Mouse (Mus musculus): ENCODE results near the gene Inpp4b.

DNA sequence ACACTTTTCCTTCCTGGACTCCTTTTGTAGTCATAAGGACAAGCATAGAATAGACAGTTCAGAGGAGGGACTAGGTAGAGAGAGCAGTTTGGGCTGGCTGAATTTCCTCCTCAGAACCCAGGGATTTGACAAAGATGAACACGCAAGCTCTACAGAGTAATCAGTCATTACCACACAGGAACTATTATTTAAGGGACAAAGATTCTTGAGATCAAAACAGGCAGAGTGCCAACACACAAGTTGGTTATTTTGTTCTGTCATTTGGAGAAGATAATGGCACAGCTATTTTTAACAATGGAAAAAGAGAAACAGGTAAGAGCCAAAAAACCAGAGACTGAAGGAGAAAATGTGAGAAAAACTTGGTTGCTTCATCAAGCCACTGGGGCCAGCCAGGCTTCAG lies 143.3 kb downstream of the Inpp4b start:
- TF ChIP-seq CTCF (conservative IDR thresholded peaks at IDR 0.05; ENCODE audit: insufficient read depth, insufficient read length, low read depth, low read length): no peak
- TF ChIP-seq POLR2A (IDR thresholded peaks at IDR 0.05; ENCODE audit: low read depth, low read length): no peak
